Mouse (Mus musculus) T-helper 1 cell (primary cell): ENCODE measurements around the gene Apoa1.

Experiments used
- in situ Hi-C: fragments of 300-600 bp; cut with MboI, MseI; formaldehyde crosslinking; loops from one replicate; pipeline ENCODE4 v1.15.1; 2025; ENCODE audit warnings: high pct_unique_total_duplicates

Gene Apoa1

DNA sequence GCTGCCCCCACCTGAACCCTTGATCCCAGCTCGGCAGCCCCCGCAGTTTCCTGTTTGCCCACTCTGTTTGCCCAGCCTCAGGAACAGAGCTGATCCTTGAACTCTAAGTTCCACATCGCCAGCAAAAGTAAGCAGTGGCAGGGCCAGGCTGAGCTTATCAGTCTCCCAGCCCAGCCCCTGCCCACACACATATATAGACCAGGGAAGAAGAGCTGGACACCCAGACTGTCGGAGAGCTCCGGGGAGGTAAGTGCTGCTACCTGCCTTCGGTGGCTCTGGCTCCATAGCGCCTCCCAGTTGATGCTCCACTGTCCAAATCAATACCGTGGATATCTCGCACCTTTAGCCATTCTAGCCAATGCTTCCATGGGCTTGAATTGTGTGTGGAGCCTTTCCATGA is at the start of gene Apoa1:
Gene Apoa1 (plus strand): TSS at position 90 of the 400 bp plus-strand sequence.
- in situ Hi-C loops: no loop called here

DNA sequence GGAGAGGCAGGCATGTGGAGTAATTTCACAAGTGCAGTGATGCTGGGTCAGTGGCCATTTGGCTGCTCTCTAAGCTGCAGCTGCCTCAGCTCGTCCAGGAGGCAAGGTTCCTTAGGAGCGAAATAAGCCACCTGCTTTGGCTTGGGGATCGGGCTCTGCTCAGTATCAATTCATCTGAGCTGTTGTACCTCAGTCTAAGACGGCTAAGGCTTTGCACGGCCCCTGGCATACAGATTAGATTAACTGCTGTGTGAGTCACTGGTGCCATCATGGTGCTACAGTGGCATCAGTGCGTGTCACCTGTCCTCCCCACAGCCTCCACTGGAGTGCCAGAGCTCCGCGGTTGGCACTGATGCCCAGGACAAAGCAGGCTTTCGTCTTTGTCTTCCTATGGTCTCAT is 49.8 kb upstream of the Apoa1 start:
- in situ Hi-C loops: no loop called here

DNA sequence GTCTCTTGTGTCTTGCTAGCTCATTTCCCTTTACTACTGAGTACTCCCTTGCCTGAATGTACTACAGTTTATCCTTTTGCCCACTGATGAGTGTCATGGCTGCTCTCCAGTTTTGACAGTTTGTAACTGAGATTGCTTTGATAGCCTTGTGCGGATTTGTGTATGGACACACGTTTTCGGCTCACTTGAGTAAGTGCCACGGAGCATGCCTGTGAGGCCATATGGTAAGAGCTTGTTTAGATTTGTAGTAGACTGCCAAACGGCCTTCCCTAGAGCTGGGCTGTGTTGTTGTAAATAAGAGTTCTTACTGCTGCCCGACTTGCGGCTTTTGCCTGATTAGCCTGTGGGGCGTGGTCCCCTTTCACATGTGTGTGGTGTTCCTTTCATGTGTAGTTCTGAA is 47.1 kb upstream of the Apoa1 start:
- in situ Hi-C loops: no loop called here

DNA sequence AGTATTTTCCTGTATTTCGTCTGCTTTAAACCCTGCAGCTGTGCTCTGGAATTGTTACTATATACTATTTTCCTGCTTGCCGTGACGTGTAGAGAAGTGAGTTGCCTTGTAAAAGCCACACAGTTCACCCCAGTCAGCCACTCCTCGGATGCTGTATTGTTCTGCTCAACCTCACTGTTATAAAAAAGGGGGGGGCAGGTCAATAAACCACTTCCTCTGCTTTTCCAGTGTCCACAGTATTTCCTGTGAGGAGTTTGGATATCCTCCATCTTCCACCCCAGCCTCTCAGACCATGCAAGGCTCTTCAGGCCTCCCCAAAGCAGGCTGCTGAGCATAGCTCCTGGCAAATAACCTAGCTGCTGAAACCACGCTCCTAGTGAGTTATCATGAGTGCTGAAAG is 43.8 kb upstream of the Apoa1 start:
- in situ Hi-C loops: no loop called here

DNA sequence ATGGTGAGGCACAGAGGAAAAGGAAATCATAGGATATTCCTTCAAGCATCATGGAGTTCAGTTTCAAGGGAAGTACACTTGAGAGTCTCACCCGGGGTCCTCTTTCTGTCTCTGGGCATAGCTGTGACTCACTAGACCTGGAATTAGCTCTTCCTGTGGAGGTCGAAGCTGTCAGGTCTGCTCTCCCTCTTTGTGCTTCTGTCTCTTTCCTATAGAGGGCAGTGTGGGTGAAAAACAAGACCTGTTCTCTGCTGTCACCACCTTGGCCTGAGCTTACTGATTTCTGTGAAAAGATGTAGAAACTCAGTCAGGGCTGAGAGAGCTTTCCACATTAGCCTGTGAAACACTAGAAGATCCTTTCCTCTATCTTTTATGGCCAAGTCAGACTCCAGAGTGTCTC is 43.2 kb upstream of the Apoa1 start:
- in situ Hi-C loops: no loop called here

DNA sequence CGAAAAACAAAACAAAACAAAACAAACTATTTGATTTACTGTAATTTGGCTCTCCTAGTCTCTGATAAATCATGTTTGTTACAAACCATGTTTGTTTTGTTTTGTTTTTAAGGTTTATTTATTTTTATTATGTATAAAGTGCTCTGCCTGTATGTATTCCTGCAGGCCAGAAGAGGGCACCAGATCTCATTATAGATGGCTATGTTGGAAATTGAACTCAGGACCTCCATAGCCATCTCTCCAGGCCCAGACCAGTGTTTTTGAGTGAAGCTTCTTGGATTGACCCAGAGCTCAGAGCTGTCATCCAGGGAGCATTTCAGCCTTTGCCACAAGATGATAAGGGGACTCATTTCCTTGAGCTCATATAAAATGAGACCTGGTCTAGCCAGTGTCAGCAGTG is 42.0 kb upstream of the Apoa1 start:
- in situ Hi-C loops: no loop called here

DNA sequence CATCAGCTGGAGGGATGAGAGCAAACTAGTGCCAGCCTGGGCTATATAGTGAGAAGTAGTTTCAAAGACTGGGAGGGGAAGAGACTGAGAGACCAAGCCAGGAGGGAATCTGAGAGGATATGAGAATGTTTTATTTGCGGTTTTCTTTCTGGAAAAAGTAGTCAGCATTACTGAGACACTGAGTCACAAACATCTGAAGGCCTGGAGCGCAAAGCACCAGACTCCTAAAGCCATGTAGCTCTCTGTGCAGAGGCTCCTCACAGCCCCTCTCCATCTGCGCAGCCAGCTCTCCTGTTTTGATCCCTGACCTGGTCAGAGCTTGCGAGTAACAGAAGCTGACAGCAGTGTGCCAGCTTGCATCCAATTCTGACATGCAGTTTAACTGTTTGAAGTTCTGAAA is 40.0 kb upstream of the Apoa1 start:
- in situ Hi-C loops: no loop called here

DNA sequence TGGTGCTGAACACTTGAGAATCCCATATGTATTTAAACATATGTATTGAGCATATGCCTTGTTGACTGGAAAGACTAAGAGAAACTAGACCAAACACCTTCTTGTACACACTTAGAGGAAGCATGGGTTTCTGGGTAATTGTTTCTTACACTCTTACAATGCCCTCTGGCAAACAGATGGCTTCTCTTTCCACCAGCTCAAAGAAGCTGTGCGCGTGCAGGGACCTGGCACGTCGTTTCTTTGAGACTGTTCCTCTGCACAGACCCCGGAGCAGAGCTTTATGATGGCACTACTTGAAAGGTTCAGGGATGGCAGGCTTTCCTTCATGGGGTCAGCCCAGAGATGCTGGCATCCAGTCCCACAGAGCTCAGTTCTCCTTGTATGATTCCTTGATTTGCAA is 39.4 kb upstream of the Apoa1 start:
- in situ Hi-C loops: no loop called here

DNA sequence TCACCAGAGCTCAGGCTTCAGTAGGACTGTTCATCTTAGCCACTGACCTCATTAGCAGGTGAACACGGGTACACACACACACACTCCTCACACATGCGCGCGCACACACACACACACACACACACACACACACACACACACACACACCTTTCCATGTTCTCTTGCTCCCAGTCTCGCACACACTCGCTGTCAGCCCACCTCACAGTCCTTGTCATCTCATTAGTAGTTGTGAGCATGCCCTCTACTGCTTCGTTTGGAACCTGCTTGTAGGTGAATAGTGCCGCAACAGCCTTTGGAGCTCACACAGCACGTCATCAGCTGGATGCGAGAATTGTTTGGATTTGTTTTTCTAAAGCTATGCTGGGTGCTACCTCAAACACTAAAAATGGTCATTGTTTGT is 39.0 kb upstream of the Apoa1 start:
- in situ Hi-C loops: no loop called here

DNA sequence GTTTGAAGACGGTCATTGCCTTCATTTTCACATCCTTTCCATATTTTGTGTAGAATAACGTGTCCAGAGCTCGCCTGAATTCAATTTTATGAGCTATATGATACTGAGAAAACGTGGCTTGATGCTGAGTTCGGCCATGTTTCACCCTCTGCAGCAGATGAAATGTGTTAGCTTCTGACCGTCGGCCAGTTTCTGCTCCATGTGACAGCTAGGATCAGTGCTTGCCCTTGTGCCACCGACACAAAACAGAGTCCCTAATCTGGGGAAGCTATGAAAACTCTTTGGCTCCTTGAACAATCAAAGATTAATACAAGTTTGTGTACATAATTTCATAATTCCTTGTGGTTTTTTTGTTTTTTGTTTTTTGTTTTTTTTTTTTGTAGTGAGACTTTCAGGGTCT is 37.1 kb upstream of the Apoa1 start:
- in situ Hi-C loops: no loop called here

DNA sequence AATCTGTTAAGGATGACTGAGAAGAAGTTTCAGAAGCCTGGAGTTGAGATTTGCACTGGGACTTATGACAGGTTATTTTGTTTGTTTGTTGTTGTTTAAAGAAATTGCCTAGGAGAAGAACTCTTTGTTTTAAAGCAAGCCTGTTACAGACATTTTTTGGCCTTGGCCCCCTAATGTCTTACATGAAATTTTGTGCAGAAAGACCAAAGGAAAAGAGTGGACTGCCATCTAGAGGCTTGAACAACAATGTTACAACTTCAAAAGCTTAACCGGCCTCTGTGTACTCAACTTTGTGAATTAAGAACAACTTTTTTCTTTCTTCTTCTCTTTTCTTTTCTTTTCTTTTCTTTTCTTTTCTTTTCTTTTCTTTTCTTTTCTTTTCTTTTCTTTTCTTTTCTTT is 36.7 kb upstream of the Apoa1 start:
- in situ Hi-C loops: no loop called here

DNA sequence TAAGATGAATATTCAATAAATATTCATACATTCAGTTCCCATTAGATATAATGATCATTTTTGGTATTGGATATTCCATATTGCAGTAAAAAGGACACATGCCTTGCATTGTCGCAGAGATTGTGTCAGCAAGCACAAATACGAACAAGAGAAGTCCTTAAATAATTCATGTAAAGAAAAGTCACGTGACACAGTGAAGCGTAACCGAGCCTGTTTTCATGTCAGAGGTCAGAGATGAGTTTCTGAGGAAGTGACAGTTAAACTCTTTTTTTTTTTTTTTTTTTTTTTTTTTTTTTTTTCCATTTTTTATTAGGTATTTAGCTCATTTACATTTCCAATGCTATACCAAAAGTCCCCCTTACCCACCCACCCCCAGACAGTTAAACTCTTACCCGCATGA is 35.7 kb upstream of the Apoa1 start:
- in situ Hi-C loops: no loop called here

DNA sequence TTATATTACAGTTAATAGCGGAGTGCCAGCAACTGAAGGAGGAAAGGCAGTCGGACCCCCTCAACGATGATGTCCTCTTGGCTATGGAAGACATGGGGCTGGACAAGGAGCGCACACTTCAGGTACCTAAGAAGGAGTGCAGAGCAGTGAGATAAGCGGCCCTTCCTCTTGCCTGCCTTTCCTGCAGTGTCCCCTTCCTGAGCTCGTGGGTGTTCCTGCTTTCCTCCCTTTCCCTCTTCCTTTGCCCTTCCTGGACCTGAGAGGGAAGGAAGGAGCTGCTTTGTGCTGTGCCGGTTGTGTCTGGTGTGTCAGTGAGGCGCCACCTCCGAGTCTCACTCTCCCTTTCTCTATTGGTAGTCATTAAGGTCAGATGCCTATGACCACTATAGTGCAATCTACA is 33.6 kb upstream of the Apoa1 start:
- in situ Hi-C loops: loop anchor here (5.0 kb wide), 2 partner anchors 72 to 198 kb away; partner anchors contain the start of gene Apoa5

DNA sequence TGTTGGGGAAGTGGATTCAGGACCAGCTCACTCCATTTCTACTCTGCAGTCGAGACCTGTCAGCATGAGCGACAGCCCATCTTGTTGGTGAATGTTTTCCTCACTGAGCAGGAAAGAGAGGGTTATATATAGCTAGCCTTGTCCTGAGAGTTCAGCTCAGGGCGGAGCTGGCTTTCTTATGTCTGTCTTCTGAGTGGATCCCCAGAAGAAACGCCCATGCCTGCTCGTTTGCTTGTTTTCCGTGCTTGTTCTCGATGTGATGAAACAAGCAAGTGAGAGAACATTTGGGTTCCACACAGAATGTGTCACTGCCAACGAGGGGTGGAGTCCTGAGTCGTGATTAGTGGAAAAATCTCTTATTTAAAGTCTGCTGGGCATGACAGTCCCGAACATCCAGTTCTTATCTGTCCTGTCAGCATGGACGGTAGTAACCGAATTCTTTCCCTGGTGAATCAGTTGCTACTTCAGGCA is 31.6 kb upstream of the Apoa1 start:
- in situ Hi-C loops: loop anchor here (5.0 kb wide), 2 partner anchors 71 to 199 kb away; partner anchors contain the start of gene Apoa5

DNA sequence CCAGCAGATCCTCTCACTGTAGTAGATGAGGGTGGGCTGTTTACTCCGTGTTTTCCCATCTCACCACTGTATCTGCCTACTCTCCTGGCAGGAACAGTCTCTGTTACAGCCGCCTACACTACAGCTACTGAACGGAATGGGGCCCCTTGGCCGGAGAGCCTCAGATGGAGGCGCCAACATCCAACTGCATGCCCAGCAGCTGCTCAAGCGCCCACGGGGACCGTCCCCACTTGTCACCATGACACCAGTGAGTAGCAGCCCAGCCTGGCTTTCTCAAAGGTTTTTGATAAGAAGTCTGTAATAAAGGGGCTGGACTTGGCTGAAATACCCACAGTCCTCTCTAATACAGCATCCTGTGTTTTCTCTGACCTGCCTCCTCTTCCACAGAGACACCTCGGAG is 29.9 kb upstream of the Apoa1 start:
- in situ Hi-C loops: loop anchor here (5.0 kb wide), 2 partner anchors 69 to 201 kb away; partner anchors contain the start of gene Apoa5

DNA sequence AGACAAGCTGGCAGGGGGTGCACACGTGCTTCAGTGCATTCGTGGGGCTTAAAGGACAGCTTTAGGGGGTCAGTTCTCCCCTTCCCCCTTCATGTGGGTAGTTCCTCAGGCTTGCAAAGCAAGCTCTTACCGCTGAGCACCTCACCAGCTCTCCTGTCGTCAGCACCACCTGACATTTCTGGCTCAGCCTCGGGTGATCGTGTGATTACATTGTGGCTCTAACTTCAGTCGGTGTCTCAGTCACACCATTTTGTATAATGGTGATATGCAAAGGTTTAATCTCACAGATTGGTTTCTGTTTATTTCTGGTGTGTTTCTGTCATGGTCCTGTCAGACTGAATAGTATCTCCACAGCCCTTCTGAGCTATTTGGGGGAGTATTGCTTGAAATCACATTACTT is 29.4 kb upstream of the Apoa1 start:
- in situ Hi-C loops: loop anchor here (5.0 kb wide), 2 partner anchors 68 to 202 kb away; partner anchors contain the start of gene Apoa5

DNA sequence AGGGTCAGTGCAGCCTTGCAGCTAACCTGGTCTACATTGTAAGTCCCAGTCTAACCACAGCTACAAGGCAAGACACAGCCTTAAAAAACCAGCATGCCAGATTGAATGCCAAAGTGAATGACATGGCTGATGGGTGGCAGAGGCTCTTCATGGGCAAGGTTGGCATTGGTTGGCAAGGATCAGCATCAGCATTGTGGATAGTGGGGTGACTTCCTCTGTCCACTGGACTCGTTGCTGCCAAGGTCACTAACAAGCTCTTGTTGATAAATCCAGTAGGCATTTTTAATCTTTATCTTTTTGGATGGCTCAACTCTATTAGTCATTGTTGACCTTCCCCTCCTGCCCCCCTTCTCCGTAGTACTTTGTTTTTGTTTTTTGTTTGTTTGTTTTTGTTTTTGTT is 28.8 kb upstream of the Apoa1 start:
- in situ Hi-C loops: loop anchor here (5.0 kb wide), 2 partner anchors 68 to 202 kb away; partner anchors contain the start of gene Apoa5

DNA sequence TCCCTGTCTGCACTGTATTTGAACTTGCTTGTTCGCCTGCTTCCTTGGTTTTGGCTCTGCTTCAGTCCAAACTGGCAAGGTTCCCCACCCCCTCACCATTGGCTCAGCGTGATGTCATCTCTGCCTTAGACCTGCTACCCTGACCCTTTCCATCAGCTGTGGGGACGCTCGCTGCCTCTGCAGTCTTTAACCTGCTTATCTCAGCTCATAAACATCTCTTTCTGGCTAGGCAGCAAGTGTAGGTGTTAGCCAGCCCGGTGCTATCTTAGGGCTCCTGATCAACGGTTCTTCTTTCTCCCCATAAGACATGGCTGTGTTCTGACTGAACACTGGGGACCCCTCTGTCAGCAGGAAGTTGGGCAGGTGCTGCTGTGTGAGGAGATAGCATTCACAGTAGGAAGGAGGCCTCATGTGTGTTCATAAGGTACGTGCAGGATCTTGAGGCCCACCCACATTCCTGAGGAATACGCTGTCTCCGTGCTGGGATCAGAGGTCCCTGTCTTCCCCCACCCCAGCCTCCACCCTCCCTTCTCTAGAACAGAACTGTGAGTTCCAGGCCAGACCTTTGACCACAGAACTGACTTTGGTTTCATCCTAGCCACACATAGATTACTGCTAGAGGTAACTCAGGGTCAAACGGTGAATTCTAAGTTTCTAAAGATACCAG is 21.4 kb upstream of the Apoa1 start:
- in situ Hi-C loops: no loop called here

DNA sequence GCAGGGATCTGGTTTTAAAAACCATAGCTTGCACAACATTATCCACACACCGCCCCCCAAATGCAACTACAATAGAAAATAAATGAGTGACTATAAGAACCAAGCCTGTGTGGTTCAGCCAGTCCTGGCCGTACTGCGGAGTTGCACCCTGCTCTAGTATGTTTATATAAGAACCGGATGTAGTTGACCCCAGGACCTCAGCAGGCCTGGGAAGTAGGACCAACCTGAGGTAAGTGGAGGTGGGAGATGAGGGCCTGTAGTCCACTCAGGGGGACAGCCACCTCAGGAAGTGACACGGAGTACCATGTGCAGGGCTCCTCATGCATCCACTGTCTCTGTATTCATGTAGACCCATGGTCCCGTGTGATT is 20.9 kb upstream of the Apoa1 start:
- in situ Hi-C loops: no loop called here

DNA sequence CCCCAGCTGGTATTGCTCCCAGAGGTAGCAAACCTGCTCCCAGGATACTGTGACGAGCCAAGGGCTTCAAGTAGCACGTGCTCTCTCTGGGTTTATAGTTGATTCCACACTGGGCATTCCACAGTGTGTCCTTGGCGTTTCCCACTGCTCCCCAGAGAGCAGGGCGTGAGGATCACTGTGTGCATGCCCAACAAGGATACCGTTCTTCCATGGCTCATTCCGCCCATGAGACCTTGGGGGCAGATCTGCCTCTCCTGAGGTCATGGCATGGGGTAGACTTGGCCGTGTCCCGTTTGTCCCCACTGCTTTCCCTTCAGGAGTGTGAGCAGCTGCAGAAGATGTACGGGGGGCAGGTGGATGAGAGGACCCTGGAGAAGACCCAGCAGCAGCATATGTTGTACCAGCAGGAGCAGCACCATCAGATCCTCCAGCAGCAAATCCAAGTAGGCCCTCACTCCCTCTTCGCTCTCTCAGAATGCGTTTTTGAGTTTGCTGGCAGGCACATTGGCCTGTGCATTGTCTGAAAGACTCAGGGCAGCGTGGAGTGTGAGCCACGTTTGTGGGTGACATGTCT is 19.9 kb upstream of the Apoa1 start:
- in situ Hi-C loops: no loop called here

DNA sequence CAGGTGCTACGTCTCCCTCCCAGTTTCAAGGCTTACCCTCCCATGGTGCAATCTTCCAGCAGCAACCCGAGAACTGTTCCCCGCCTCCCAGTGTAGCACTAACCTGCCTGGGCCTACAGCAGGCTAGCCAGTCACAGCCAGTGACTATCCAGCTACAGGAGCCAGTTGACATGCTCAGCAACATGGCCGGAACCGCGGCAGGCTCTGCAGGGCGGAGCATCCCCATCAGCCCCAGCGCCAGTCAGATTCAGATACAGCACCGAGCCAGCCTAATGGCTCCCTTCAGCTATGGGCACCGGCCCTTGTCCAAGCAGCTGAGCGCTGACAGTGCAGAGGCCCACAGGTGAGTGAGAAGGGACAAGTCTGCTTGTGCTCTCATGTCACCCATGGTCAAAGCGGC is 17.9 kb upstream of the Apoa1 start:
- in situ Hi-C loops: loop anchor here (5.0 to 10.0 kb wide), 2 partner anchors 353 to 1396 kb away; no protein-coding TSS in a partner anchor

DNA sequence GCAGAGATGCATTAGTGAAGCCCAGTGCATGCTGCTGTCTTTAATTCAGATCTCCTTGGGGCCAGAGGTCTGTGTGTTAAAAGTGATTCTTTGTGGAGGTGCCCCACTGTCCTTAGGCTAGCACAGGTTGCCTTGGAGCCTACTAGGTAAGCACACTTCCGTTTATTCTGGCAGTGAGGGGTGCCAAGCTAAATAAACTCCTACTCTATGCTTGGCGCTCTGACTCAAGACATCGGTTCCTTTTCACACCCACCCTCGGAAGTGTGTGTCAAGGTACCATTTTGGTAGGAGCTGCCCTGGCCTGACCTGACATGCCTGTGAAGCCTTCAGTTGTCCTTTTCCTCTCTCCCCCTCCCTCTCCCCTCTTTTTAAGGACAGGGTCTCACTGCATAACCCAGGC is 14.1 kb upstream of the Apoa1 start:
- in situ Hi-C loops: loop anchor here (5.0 to 10.0 kb wide), 2 partner anchors 357 to 1399 kb away; no protein-coding TSS in a partner anchor

DNA sequence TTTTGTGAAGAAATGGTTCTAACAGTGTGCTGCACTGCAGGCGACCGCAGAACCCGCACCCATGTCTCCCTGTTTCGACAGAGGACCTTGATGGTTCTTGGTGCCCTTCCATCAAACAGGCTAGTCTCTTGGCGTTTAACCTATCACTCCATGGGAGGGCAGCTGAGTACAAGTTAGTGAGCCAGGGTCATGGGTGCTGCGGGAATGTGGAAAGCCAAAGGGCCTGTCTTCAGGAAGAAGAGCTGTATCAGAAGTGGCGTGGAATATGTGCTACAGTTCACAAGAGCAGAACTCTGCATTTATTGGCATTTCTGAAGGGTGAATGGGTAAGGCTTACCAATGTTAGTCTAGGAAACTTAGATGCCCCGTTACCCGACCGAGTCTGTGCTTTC is 13.4 kb upstream of the Apoa1 start:
- in situ Hi-C loops: loop anchor here (5.0 to 10.0 kb wide), 2 partner anchors 358 to 1400 kb away; no protein-coding TSS in a partner anchor
